Mouse (Mus musculus): ENCODE results near the gene Pold2. TPM values are rescaled to one million over a fixed set of nuclear protein-coding genes. Genes with fewer than 3 reads are reported as not detected.

The Pold2 gene
- polyA plus RNA-seq, 1 experiment from 2014 or later = 115 TPM

GRCm38 (mm10) chr11:5849316-5849715 is 28.8 kb downstream of the Pold2 start:
- H3K9ac ChIP-seq (ENCODE audit: low read length) = no peak overlapping the region
- no peaks in the 10 kb centered on the region for H3K27me3 ChIP-seq (ENCODE audit: control insufficient read depth, insufficient read depth, low read length)
- 58% methylated on average over 2 of the region's 2 CpGs for WGBS
- H3K4me2 ChIP-seq (ENCODE audit: low read depth, low read length) = no peak overlapping the region
- H3K4me3 ChIP-seq (ENCODE audit: low read length) = no peak overlapping the region
- no peak for ATAC-seq (replicated peaks; ENCODE audit: extremely low read depth, insufficient read depth, low FRiP score)
- no peak overlapping the region for H3K27ac ChIP-seq (ENCODE audit: low read length)
- peaks cover 27% of the 10 kb centered on the region for H3K4me1 ChIP-seq (ENCODE audit: control insufficient read depth, insufficient read depth, low read length)
- 0 out of 2 replicates have a peak, but pooled peaks cover 3% of the 10 kb centered on the region for H3K9me3 ChIP-seq (replicated peaks; ENCODE audit: control insufficient read depth, low read length)
- H3K36me3 ChIP-seq (ENCODE audit: control insufficient read depth, insufficient read depth) = no peaks in the 10 kb centered on the region

- 0 out of 2 replicates have a peak, but pooled peaks cover 3% of the 10 kb centered on the region for H3K9me3 ChIP-seq (replicated peaks; ENCODE audit: control insufficient read depth, low read length)
- H3K27ac ChIP-seq (ENCODE audit: low read length) = no peak overlapping the region
- 44% methylated on average over 6 of the region's 6 CpGs for WGBS
- ATAC-seq (replicated peaks; ENCODE audit: extremely low read depth, insufficient read depth, low FRiP score) = no peak; the same call in 1 of the 2 replicates
- no peak overlapping the region for H3K4me2 ChIP-seq (ENCODE audit: low read depth, low read length)
- H3K27me3 ChIP-seq (ENCODE audit: control insufficient read depth, insufficient read depth, low read length) = no peaks in the 10 kb centered on the region
- H3K36me3 ChIP-seq (ENCODE audit: control insufficient read depth, insufficient read depth) = no peaks in the 10 kb centered on the region
- no peak overlapping the region for H3K4me3 ChIP-seq (ENCODE audit: low read length)
- H3K4me1 ChIP-seq (ENCODE audit: control insufficient read depth, insufficient read depth, low read length) = peaks cover 27% of the 10 kb centered on the region
- no peak overlapping the region for H3K9ac ChIP-seq (ENCODE audit: low read length)
Observed at GRCm38 (mm10) chr11:5848741-5849140, 29.4 kb downstream of the Pold2 start.

GRCm38 (mm10) chr11:5846639-5847345 is 31.3 kb downstream of the Pold2 start:
- Histone ChIP-seq H3K4me2 (ENCODE audit: low read depth, low read length) (no peak overlapping the region), H3K4me3 (ENCODE audit: low read length) (no peak overlapping the region), H3K4me1 (ENCODE audit: control insufficient read depth, insufficient read depth, low read length) (peaks cover 24% of the 10 kb centered on the region), H3K9ac (ENCODE audit: low read length) (no peak overlapping the region), H3K27ac (ENCODE audit: low read length) (peak overlapping the region; percentile 63), H3K9me3 (replicated peaks; ENCODE audit: control insufficient read depth, low read length) (peaks cover 3% of the 10 kb centered on the region; the same call in 1 of the 2 replicates), H3K27me3 (ENCODE audit: control insufficient read depth, insufficient read depth, low read length) (no peaks in the 10 kb centered on the region), H3K36me3 (ENCODE audit: control insufficient read depth, insufficient read depth) (no peaks in the 10 kb centered on the region)
- WGBS = 36% methylated on average over 7 of the region's 7 CpGs
- ATAC-seq (replicated peaks; ENCODE audit: extremely low read depth, insufficient read depth, low FRiP score) = peak; percentile 50; the same call in 1 of the 2 replicates

GRCm38 (mm10) chr11:5843131-5843530 is 35.0 kb downstream of the Pold2 start:
- 75% methylated on average over 3 of the region's 3 CpGs for WGBS
- no peak for ATAC-seq (replicated peaks; ENCODE audit: extremely low read depth, insufficient read depth, low FRiP score)
- H3K27me3 ChIP-seq (ENCODE audit: control insufficient read depth, insufficient read depth, low read length) = no peaks in the 10 kb centered on the region
- H3K27ac ChIP-seq (ENCODE audit: low read length) = no peak overlapping the region
- no peaks in the 10 kb centered on the region for H3K36me3 ChIP-seq (ENCODE audit: control insufficient read depth, insufficient read depth)
- peaks cover 6% of the 10 kb centered on the region; the same call in 1 of the 2 replicates for H3K9me3 ChIP-seq (replicated peaks; ENCODE audit: control insufficient read depth, low read length)
- H3K4me1 ChIP-seq (ENCODE audit: control insufficient read depth, insufficient read depth, low read length) = peaks cover 8% of the 10 kb centered on the region
- H3K4me3 ChIP-seq (ENCODE audit: low read length) = no peak overlapping the region
- no peak overlapping the region for H3K4me2 ChIP-seq (ENCODE audit: low read depth, low read length)
- H3K9ac ChIP-seq (ENCODE audit: low read length) = no peak overlapping the region

GRCm38 (mm10) chr11:5841751-5842150 is 36.3 kb downstream of the Pold2 start:
- no peak for ATAC-seq (replicated peaks; ENCODE audit: extremely low read depth, insufficient read depth, low FRiP score)
- H3K4me1 ChIP-seq (ENCODE audit: control insufficient read depth, insufficient read depth, low read length) = peaks cover 5% of the 10 kb centered on the region
- H3K4me2 ChIP-seq (ENCODE audit: low read depth, low read length) = no peak overlapping the region
- H3K36me3 ChIP-seq (ENCODE audit: control insufficient read depth, insufficient read depth) = no peaks in the 10 kb centered on the region
- no peak overlapping the region for H3K27ac ChIP-seq (ENCODE audit: low read length)
- H3K27me3 ChIP-seq (ENCODE audit: control insufficient read depth, insufficient read depth, low read length) = no peaks in the 10 kb centered on the region
- H3K9me3 ChIP-seq (replicated peaks; ENCODE audit: control insufficient read depth, low read length) = peaks cover 2% of the 10 kb centered on the region; the same call in 1 of the 2 replicates
- H3K4me3 ChIP-seq (ENCODE audit: low read length) = no peak overlapping the region
- H3K9ac ChIP-seq (ENCODE audit: low read length) = no peak overlapping the region
- WGBS = 93% methylated on average over 2 of the region's 2 CpGs

- H3K27me3 ChIP-seq (ENCODE audit: control insufficient read depth, insufficient read depth, low read length) = no peaks in the 10 kb centered on the region
- H3K27ac ChIP-seq (ENCODE audit: low read length) = no peak overlapping the region
- 82% methylated on average over 7 of the region's 7 CpGs for WGBS
- no peak overlapping the region for H3K4me3 ChIP-seq (ENCODE audit: low read length)
- H3K9me3 ChIP-seq (replicated peaks; ENCODE audit: control insufficient read depth, low read length) = peaks cover 2% of the 10 kb centered on the region; the same call in 1 of the 2 replicates
- no peak overlapping the region for H3K9ac ChIP-seq (ENCODE audit: low read length)
- no peaks in the 10 kb centered on the region for H3K36me3 ChIP-seq (ENCODE audit: control insufficient read depth, insufficient read depth)
- peaks cover 5% of the 10 kb centered on the region for H3K4me1 ChIP-seq (ENCODE audit: control insufficient read depth, insufficient read depth, low read length)
- H3K4me2 ChIP-seq (ENCODE audit: low read depth, low read length) = no peak overlapping the region
- ATAC-seq (replicated peaks; ENCODE audit: extremely low read depth, insufficient read depth, low FRiP score) = no peak
Observed at GRCm38 (mm10) chr11:5840346-5840745, 37.7 kb downstream of the Pold2 start.

- H3K4me2 ChIP-seq (ENCODE audit: low read depth, low read length) = peak within 1 kb of the TSS; percentile 71
- ATAC-seq (replicated peaks; ENCODE audit: extremely low read depth, insufficient read depth, low FRiP score) = peak; percentile 92
- peak within 1 kb of the TSS; percentile 76 for H3K9ac ChIP-seq (ENCODE audit: low read length)
- peaks cover 2% of the 10 kb centered on the region; the same call in 1 of the 2 replicates for H3K9me3 ChIP-seq (replicated peaks; ENCODE audit: control insufficient read depth, low read length)
- WGBS = under 1% methylated on average over 63 of the region's 63 CpGs
- H3K27ac ChIP-seq (ENCODE audit: low read length) = peak within 1 kb of the TSS; percentile 77
- no peaks in the 10 kb centered on the region for H3K27me3 ChIP-seq (ENCODE audit: control insufficient read depth, insufficient read depth, low read length)
- peaks cover 7% of the 10 kb centered on the region; the same call in 1 of the 2 replicates for H3K36me3 ChIP-seq (ENCODE audit: control insufficient read depth, insufficient read depth)
- peaks cover 5% of the 10 kb centered on the region for H3K4me1 ChIP-seq (ENCODE audit: control insufficient read depth, insufficient read depth, low read length)
- peak within 1 kb of the TSS; percentile 61 for H3K4me3 ChIP-seq (ENCODE audit: low read length)
Observed at GRCm38 (mm10) chr11:5837251-5838246, 40.5 kb downstream of the Pold2 start, which contains the start of gene Polm. Gene Polm, minus strand, starts transcription at chr11:5838016.

GRCm38 (mm10) chr11:5836126-5836525 is 42.0 kb downstream of the Pold2 start:
- peaks cover 17% of the 10 kb centered on the region; the same call in 1 of the 2 replicates for H3K36me3 ChIP-seq (ENCODE audit: control insufficient read depth, insufficient read depth)
- no peak for ATAC-seq (replicated peaks; ENCODE audit: extremely low read depth, insufficient read depth, low FRiP score)
- H3K9me3 ChIP-seq (replicated peaks; ENCODE audit: control insufficient read depth, low read length) = no peaks in the 10 kb centered on the region
- H3K9ac ChIP-seq (ENCODE audit: low read length) = no peak overlapping the region
- H3K4me1 ChIP-seq (ENCODE audit: control insufficient read depth, insufficient read depth, low read length) = peaks cover 7% of the 10 kb centered on the region
- no peaks in the 10 kb centered on the region for H3K27me3 ChIP-seq (ENCODE audit: control insufficient read depth, insufficient read depth, low read length)
- H3K27ac ChIP-seq (ENCODE audit: low read length) = no peak overlapping the region
- H3K4me3 ChIP-seq (ENCODE audit: low read length) = no peak overlapping the region
- no peak overlapping the region for H3K4me2 ChIP-seq (ENCODE audit: low read depth, low read length)
- WGBS = 44% methylated on average over 1 of the region's 1 CpGs

All from heart, embryonic 16.5 days (tissue).